Mouse (Mus musculus) kidney, postnatal 0 days (tissue): ENCODE data around the gene Tpr. TPM values are rescaled to one million over a fixed set of nuclear protein-coding genes. Genes with fewer than 3 reads are reported as not detected.

Experiments
- ATAC-seq: fragments of 200-750 bp; cut with Nextera tagmentation; replicated peaks from 2 replicates; pipeline ENCODE4 v1.8.0; 2017; ENCODE audit warnings: low read depth, moderate number of reproducible peaks, moderate TSS enrichment, moderate library complexity; ENCODE audit not compliant: low FRiP score
- DNase-seq: peaks from one replicate; pipeline ENCODE4 v3.0.0-alpha.2; 2016; ENCODE audit warnings: low spot score
- H3K27ac ChIP-seq: fragments of 300-500 bp; sonication (generic); 2 replicates; pipeline ENCODE4 v1.5.1; 2014; ENCODE audit warnings: mild to moderate bottlenecking
- H3K27me3 ChIP-seq: fragments of 300-500 bp; sonication (generic); 2 replicates; pipeline ENCODE4 v1.6.1; 2014; ENCODE audit warnings: low read length, mixed read lengths; ENCODE audit not compliant: insufficient read depth
- H3K36me3 ChIP-seq: fragments of 300-500 bp; sonication (generic); 2 replicates; pipeline ENCODE4 v1.6.1; 2014; ENCODE audit warnings: low read length, mixed read lengths; ENCODE audit not compliant: insufficient read depth
- H3K4me1 ChIP-seq: fragments of 300-500 bp; sonication (generic); replicated peaks from 2 replicates; pipeline ENCODE4 v1.6.1; 2014; ENCODE audit warnings: antibody characterized with exemption, low read length, mixed read lengths; ENCODE audit not compliant: insufficient read depth
- H3K4me2 ChIP-seq: fragments of 300-500 bp; sonication (generic); 2 replicates; pipeline ENCODE4 v1.6.1; 2014; ENCODE audit warnings: mild to moderate bottlenecking, low read length, moderate library complexity, mixed read lengths
- H3K4me3 ChIP-seq: fragments of 300-500 bp; sonication (generic); replicated peaks from 2 replicates; pipeline ENCODE4 v1.5.1; 2014; ENCODE audit warnings: low read depth, low read length
- H3K9ac ChIP-seq: fragments of 300-500 bp; sonication (generic); 2 replicates; pipeline ENCODE4 v1.6.1; 2014; ENCODE audit warnings: low read depth, low read length
- H3K9me3 ChIP-seq: fragments of 300-500 bp; sonication (generic); replicated peaks from 2 replicates; pipeline ENCODE4 v1.6.1; 2016; ENCODE audit warnings: low read length, inconsistent platforms, mixed read lengths
- CTCF ChIP-seq: IDR thresholded peaks from 2 replicates; pipeline ENCODE4 v1.5.1; 2016; ENCODE audit warnings: antibody characterized with exemption, low read depth, mild to moderate bottlenecking, moderate library complexity
- WGBS: fragments of 180-500 bp; shearing (Covaris S2); extraction: QIAGEN DNeasy Blood & Tissue Kit; methylation state at CpG from one replicate; pipeline ENCODE4 v1.1.7; 2014; 5-methylcytosine and 5-hydroxymethylcytosine counted together
- polyA plus RNA-seq: library from polyadenylated mRNA; unstranded; fragments of >200 nt; fragmentation: Nextera tagmentation; extraction: Ambion mirVana; gene quantifications from 2 replicates; pipeline ENCODE4 v1.2.1, GENCODE M21; 2015

The Tpr gene
- polyA plus RNA-seq, 1 experiment from 2014 or later = 138 TPM

GRCm38 (mm10) chr1:150441731-150442130 is 49.1 kb downstream of the Tpr start:
- TF ChIP-seq CTCF = peak; percentile 34; the same call in 1 of the 2 replicates
- 71% methylated on average over 4 of the region's 4 CpGs for WGBS
- ATAC-seq (no peak), DNase-seq (peak; percentile 13)
- Histone ChIP-seq H3K4me2 (no peak overlapping the region), H3K4me3 (no peak overlapping the region), H3K4me1 (no peaks in the 10 kb centered on the region), H3K9ac (no peak overlapping the region), H3K9me3 (no peaks in the 10 kb centered on the region), H3K27ac (no peak overlapping the region), H3K36me3 (peaks cover 47% of the 10 kb centered on the region), H3K27me3 (no peaks in the 10 kb centered on the region)

GRCm38 (mm10) chr1:150458977-150459376 is 66.3 kb downstream of the Tpr start:
- no peaks in the 10 kb centered on the region for H3K27me3 ChIP-seq
- no peaks in the 10 kb centered on the region for H3K36me3 ChIP-seq
- no peaks in the 10 kb centered on the region for H3K9me3 ChIP-seq
- no peak for DNase-seq
- WGBS = 81% methylated on average over 5 of the region's 5 CpGs
- no peaks in the 10 kb centered on the region for H3K4me1 ChIP-seq
- ATAC-seq = no peak
- no peak for TF ChIP-seq CTCF
- H3K27ac ChIP-seq = no peak overlapping the region
- H3K9ac ChIP-seq = no peak overlapping the region
- no peak overlapping the region for H3K4me2 ChIP-seq
- H3K4me3 ChIP-seq = no peak overlapping the region

GRCm38 (mm10) chr1:150459599-150459998 is 67.0 kb downstream of the Tpr start:
- ATAC-seq = no peak
- no peaks in the 10 kb centered on the region for H3K9me3 ChIP-seq
- no peak overlapping the region for H3K27ac ChIP-seq
- no peaks in the 10 kb centered on the region for H3K27me3 ChIP-seq
- no peak overlapping the region for H3K4me3 ChIP-seq
- no peak for DNase-seq
- 72% methylated on average over 3 of the region's 3 CpGs for WGBS
- no peak overlapping the region for H3K4me2 ChIP-seq
- TF ChIP-seq CTCF = no peak
- H3K36me3 ChIP-seq = no peaks in the 10 kb centered on the region
- H3K9ac ChIP-seq = no peak overlapping the region
- no peaks in the 10 kb centered on the region for H3K4me1 ChIP-seq

GRCm38 (mm10) chr1:150460595-150460994 is 68.0 kb downstream of the Tpr start:
- H3K27me3 ChIP-seq = no peaks in the 10 kb centered on the region
- H3K4me2 ChIP-seq = no peak overlapping the region
- H3K9ac ChIP-seq = no peak overlapping the region
- no peak for ATAC-seq
- H3K9me3 ChIP-seq = no peaks in the 10 kb centered on the region
- H3K4me3 ChIP-seq = no peak overlapping the region
- TF ChIP-seq CTCF = no peak
- 59% methylated on average over 7 of the region's 7 CpGs for WGBS
- H3K4me1 ChIP-seq = no peaks in the 10 kb centered on the region
- no peak overlapping the region for H3K27ac ChIP-seq
- no peak for DNase-seq
- no peaks in the 10 kb centered on the region for H3K36me3 ChIP-seq

GRCm38 (mm10) chr1:150463068-150463467 is 70.4 kb downstream of the Tpr start:
- 68% methylated on average over 5 of the region's 5 CpGs for WGBS
- H3K4me1 ChIP-seq = no peaks in the 10 kb centered on the region
- no peak overlapping the region for H3K9ac ChIP-seq
- H3K36me3 ChIP-seq = no peaks in the 10 kb centered on the region
- no peak overlapping the region for H3K4me3 ChIP-seq
- no peaks in the 10 kb centered on the region for H3K27me3 ChIP-seq
- H3K4me2 ChIP-seq = no peak overlapping the region
- H3K27ac ChIP-seq = no peak overlapping the region
- no peaks in the 10 kb centered on the region for H3K9me3 ChIP-seq
- ATAC-seq (no peak), DNase-seq (no peak)
- TF ChIP-seq CTCF = no peak

- TF ChIP-seq CTCF = no peak
- 78% methylated on average over 4 of the region's 4 CpGs for WGBS
Measured at GRCm38 (mm10) chr1:150463691-150464090, 71.1 kb downstream of the Tpr start.

GRCm38 (mm10) chr1:150465364-150465763 is 72.7 kb downstream of the Tpr start:
- 82% methylated on average over 10 of the region's 10 CpGs for WGBS
- Histone ChIP-seq H3K36me3 (no peaks in the 10 kb centered on the region), H3K4me3 (no peak overlapping the region), H3K27ac (no peak overlapping the region), H3K9ac (no peak overlapping the region), H3K27me3 (no peaks in the 10 kb centered on the region), H3K9me3 (no peaks in the 10 kb centered on the region), H3K4me1 (no peaks in the 10 kb centered on the region), H3K4me2 (no peak overlapping the region)
- DNase-seq = no peak
- no peak for TF ChIP-seq CTCF
- no peak for ATAC-seq

More at GRCm38 (mm10) chr1:150463691-150464090, 71.1 kb downstream of the Tpr start:
- Histone ChIP-seq H3K4me2 (no peak overlapping the region), H3K9ac (no peak overlapping the region), H3K27me3 (no peaks in the 10 kb centered on the region), H3K4me1 (no peaks in the 10 kb centered on the region), H3K36me3 (no peaks in the 10 kb centered on the region), H3K9me3 (no peaks in the 10 kb centered on the region), H3K4me3 (no peak overlapping the region), H3K27ac (no peak overlapping the region)
- DNase-seq = no peak
- ATAC-seq = no peak
